Mouse (Mus musculus): ENCODE results near the gene Cxxc4. TPM values are rescaled to one million over a fixed set of nuclear protein-coding genes. Genes with fewer than 3 reads are reported as not detected.

The Cxxc4 gene
- polyA plus RNA-seq, 1 experiment from 2014 or later, result 8.0 TPM

DNA sequence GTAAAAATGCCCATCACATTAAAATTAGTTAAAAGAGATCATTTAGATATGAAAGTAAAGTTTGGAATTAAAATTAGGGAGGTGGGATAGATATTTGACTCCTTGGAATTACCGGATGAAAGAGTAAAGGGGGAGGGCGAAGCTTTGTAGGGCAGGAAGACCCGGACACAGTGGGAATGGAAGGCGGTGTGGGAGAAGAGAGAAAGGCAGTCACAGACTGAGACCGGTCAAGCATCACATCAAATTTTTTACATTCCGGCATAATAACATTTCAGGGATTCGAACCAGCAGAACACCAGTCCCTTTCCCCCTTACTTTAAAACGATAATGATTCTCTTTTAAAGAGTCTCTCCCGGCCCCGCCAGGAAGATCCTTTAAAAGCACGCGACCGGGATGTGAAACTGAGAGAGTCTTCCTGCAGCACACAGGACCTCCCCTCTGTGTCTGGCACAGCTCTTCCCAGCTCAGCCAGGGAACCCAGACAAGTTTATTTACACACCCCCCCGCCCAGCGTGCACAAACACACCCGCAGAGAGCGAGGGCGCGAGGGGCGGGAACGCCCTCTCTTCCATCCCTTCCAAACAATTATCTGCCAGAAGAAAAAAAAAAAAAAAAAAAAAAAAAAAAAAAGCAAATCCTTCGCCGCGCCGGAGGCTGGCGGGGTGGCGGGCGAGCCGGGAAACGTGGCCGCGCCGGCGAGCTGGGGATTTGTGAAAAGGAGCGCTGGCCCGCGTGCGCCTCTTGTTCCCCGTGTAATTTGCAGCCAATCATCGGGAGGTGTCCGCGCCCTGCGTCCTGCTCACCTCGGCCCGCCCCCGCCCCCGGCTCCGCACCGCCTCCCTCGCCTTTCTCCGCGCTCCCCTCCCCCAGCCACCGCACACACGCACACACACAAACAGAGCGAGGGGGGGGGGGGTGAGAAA is 532 bp upstream of the Cxxc4 start:
- peak; percentile 87 for ATAC-seq (ENCODE audit: low FRiP score, low read depth)
- Histone ChIP-seq H3K27me3 (no peaks in the 10 kb centered on the region), H3K9ac (peak overlapping the region; percentile 67), H3K9me3 (no peaks in the 10 kb centered on the region), H3K36me3 (no peaks in the 10 kb centered on the region), H3K4me2 (replicated peaks) (peak overlapping the region; percentile 69), H3K4me3 (peak overlapping the region; percentile 56), H3K27ac (peak overlapping the region; percentile 76), H3K4me1 (peaks cover 15% of the 10 kb centered on the region)
- WGBS, result 0% methylated on average over 45 of the region's 55 CpGs

GRCm38 (mm10) chr3:134237113-134237805 is 975 bp downstream of the Cxxc4 start:
- Histone ChIP-seq H3K4me3 (peak overlapping the region; percentile 56), H3K9me3 (no peaks in the 10 kb centered on the region), H3K27me3 (no peaks in the 10 kb centered on the region), H3K4me2 (replicated peaks) (peak overlapping the region; percentile 69), H3K9ac (peak overlapping the region; percentile 45), H3K27ac (peak overlapping the region; percentile 76; the same call in 1 of the 2 replicates), H3K36me3 (no peaks in the 10 kb centered on the region), H3K4me1 (peaks cover 15% of the 10 kb centered on the region)
- ATAC-seq (ENCODE audit: low FRiP score, low read depth), result no peak
- WGBS, result 52% methylated on average over 3 of the region's 3 CpGs

DNA sequence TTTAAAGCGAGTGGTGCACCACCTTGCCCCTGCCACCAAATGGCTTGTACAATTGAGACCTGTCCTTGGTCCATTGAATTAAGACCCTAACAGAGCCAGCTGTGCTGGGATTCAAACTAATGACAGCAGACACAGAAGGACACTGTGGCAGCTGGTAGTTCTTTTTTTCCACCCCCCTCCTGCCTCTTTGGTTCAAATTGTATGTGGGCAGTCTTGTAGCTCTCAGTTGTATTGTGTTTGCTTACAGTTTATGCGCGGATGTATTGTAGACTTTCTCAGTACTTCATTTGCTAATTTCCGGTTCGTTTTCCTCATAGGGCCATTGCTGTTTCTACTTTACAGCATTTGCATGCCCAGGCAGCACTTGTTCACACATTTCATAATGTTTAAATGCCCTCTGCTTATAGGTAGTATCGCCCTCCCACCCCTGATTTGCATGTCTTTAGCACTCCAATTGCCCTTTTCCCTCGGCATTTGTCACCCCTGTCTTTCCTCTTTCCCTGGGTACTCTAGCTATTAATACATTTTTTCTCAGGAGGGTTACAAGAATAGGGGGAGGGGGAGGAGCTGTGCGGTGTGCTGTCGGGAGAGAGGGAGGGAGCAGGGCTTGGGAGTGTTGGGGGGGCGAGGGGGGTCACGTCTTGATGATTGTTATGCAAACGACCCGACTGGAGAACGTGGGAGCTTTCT is 2.5 kb downstream of the Cxxc4 start:
- ATAC-seq (ENCODE audit: low FRiP score, low read depth), result no peak
- WGBS, result 2% methylated on average over 14 of the region's 14 CpGs
- H3K4me1 ChIP-seq, result peaks cover 15% of the 10 kb centered on the region
- H3K27ac ChIP-seq, result peak overlapping the region; percentile 91; the same call in 1 of the 2 replicates
- peak overlapping the region; percentile 72 for H3K4me3 ChIP-seq
- no peaks in the 10 kb centered on the region for H3K27me3 ChIP-seq
- peak overlapping the region; percentile 81 for H3K4me2 ChIP-seq (replicated peaks)
- no peaks in the 10 kb centered on the region for H3K9me3 ChIP-seq
- H3K9ac ChIP-seq, result peak overlapping the region; percentile 84
- no peaks in the 10 kb centered on the region for H3K36me3 ChIP-seq

DNA sequence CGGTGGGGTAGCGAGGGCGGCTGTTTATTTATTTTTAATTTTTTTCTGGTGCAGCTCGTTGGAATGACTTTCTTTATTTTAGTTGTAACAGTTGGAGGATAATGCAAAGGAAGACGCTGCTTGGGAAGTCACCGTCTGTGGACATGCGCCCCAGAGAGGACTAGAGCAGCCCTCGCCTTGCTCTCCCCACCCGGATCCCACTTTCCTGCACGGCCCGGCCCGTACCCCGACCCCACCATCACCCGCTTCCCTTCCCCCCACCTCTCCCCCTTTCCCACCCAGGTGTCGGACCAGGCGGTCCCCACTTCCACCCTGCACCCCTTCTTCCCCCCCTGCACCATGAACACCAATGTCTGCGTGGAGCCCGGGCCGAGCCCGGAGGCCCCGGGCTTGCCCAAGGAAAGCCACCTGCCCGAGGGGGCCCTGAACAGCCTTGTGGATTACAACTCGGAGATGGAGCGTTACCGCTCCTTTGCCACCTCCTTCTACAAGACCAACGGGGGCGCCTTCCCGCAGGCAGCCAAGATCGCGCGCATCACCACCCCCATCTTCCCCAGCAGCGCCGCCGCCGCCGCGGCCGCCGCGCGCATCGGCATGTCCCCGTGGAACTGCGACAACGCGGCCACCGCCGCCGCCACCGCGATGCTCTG is 3.2 kb downstream of the Cxxc4 start:
- no peaks in the 10 kb centered on the region for H3K27me3 ChIP-seq
- peak overlapping the region; percentile 91 for H3K27ac ChIP-seq
- peak overlapping the region; percentile 84 for H3K9ac ChIP-seq
- peaks cover 15% of the 10 kb centered on the region for H3K4me1 ChIP-seq
- H3K4me2 ChIP-seq (replicated peaks), result peak overlapping the region; percentile 81
- peak; percentile 9; the same call in 1 of the 2 replicates for ATAC-seq (ENCODE audit: low FRiP score, low read depth)
- under 1% methylated on average over 46 of the region's 51 CpGs for WGBS
- no peaks in the 10 kb centered on the region for H3K36me3 ChIP-seq
- H3K9me3 ChIP-seq, result no peaks in the 10 kb centered on the region
- peak overlapping the region; percentile 72 for H3K4me3 ChIP-seq

GRCm38 (mm10) chr3:134239971-134240717 is 3.9 kb downstream of the Cxxc4 start:
- peak; percentile 42 for ATAC-seq (ENCODE audit: low FRiP score, low read depth)
- peaks cover 12% of the 10 kb centered on the region for H3K4me1 ChIP-seq
- no peaks in the 10 kb centered on the region for H3K27me3 ChIP-seq
- peak overlapping the region; percentile 72 for H3K4me3 ChIP-seq
- H3K36me3 ChIP-seq, result no peaks in the 10 kb centered on the region
- H3K9ac ChIP-seq, result peak overlapping the region; percentile 84
- peak overlapping the region; percentile 81 for H3K4me2 ChIP-seq (replicated peaks)
- peak overlapping the region; percentile 91 for H3K27ac ChIP-seq
- H3K9me3 ChIP-seq, result no peaks in the 10 kb centered on the region
- 0% methylated on average over 31 of the region's 61 CpGs for WGBS

- Histone ChIP-seq H3K4me1 (peaks cover 12% of the 10 kb centered on the region), H3K27ac (peak overlapping the region; percentile 91; the same call in 1 of the 2 replicates), H3K9ac (peak overlapping the region; percentile 84), H3K36me3 (no peaks in the 10 kb centered on the region), H3K9me3 (no peaks in the 10 kb centered on the region), H3K27me3 (no peaks in the 10 kb centered on the region), H3K4me2 (replicated peaks) (peak overlapping the region; percentile 81), H3K4me3 (peak overlapping the region; percentile 72)
- no peak for ATAC-seq (ENCODE audit: low FRiP score, low read depth)
- WGBS, result 9% methylated on average over 6 of the region's 6 CpGs
Observed at GRCm38 (mm10) chr3:134240718-134241025, 4.4 kb downstream of the Cxxc4 start.

DNA sequence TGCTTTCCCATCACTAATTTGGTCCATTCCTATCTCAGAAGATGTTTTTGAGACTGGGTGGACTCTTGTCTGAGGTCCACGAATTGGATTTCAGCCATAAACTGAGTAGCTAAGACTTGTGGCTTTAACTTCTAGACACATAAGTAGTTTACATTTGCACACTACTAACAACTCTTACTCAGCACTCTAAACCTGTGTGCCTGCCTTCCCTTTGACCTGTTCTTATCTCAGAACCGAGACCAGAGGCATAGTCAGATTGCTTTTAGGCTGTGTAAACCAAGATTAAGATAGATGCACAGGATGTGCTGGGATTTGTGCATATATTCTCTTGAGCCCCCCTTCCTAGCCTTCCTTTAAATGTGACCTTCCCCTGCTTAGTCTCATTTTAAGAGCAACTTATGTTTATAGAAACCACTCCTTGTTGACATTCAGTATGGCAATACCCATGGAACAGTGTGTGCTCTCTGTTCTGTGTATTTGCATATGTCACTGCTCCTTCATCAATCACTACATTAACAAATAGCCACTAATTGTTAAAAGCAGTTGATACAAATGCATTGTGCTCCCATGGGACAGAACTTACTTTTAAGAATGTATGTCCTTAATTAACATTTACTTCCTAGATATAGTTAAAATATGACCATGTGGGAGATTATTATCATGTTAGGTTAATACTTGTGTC is 7.0 kb downstream of the Cxxc4 start:
- Histone ChIP-seq H3K4me1 (peaks cover 8% of the 10 kb centered on the region), H3K4me2 (replicated peaks) (no peak overlapping the region), H3K4me3 (no peak overlapping the region), H3K9ac (no peak overlapping the region), H3K27me3 (no peaks in the 10 kb centered on the region), H3K9me3 (no peaks in the 10 kb centered on the region), H3K36me3 (no peaks in the 10 kb centered on the region), H3K27ac (no peak overlapping the region)
- no peak for ATAC-seq (ENCODE audit: low FRiP score, low read depth)
- 50% methylated on average over 2 of the region's 2 CpGs for WGBS

GRCm38 (mm10) chr3:134243850-134244247 is 7.6 kb downstream of the Cxxc4 start:
- no peak for ATAC-seq (ENCODE audit: low FRiP score, low read depth)
- Histone ChIP-seq H3K4me3 (no peak overlapping the region), H3K9ac (no peak overlapping the region), H3K27me3 (no peaks in the 10 kb centered on the region), H3K36me3 (no peaks in the 10 kb centered on the region), H3K4me2 (replicated peaks) (no peak overlapping the region), H3K4me1 (peaks cover 3% of the 10 kb centered on the region), H3K9me3 (no peaks in the 10 kb centered on the region), H3K27ac (no peak overlapping the region)
- 39% methylated on average over 3 of the region's 3 CpGs for WGBS

GRCm38 (mm10) chr3:134254221-134254620 is 17.9 kb downstream of the Cxxc4 start:
- Histone ChIP-seq H3K4me1 (no peaks in the 10 kb centered on the region), H3K9me3 (no peaks in the 10 kb centered on the region), H3K36me3 (no peaks in the 10 kb centered on the region), H3K4me2 (replicated peaks) (no peak overlapping the region), H3K27me3 (no peaks in the 10 kb centered on the region), H3K9ac (no peak overlapping the region), H3K27ac (no peak overlapping the region), H3K4me3 (no peak overlapping the region)
- ATAC-seq (ENCODE audit: low FRiP score, low read depth), result no peak
- 83% methylated on average over 2 of the region's 2 CpGs for WGBS

GRCm38 (mm10) chr3:134258715-134259114 is 22.4 kb downstream of the Cxxc4 start:
- no peak overlapping the region for H3K4me2 ChIP-seq (replicated peaks)
- no peaks in the 10 kb centered on the region for H3K27me3 ChIP-seq
- whole genome bisulfite sequencing, result 86% methylated on average over 5 of the region's 5 CpGs
- no peaks in the 10 kb centered on the region for H3K36me3 ChIP-seq
- no peak for ATAC-seq (ENCODE audit: low FRiP score, low read depth)
- no peak overlapping the region for H3K4me3 ChIP-seq
- no peak overlapping the region for H3K27ac ChIP-seq
- H3K9ac ChIP-seq, result no peak overlapping the region
- H3K9me3 ChIP-seq, result no peaks in the 10 kb centered on the region
- no peaks in the 10 kb centered on the region for H3K4me1 ChIP-seq

- Histone ChIP-seq H3K27ac (no peak overlapping the region), H3K4me1 (no peaks in the 10 kb centered on the region), H3K9ac (no peak overlapping the region), H3K4me3 (no peak overlapping the region), H3K4me2 (replicated peaks) (no peak overlapping the region), H3K36me3 (no peaks in the 10 kb centered on the region), H3K27me3 (no peaks in the 10 kb centered on the region), H3K9me3 (no peaks in the 10 kb centered on the region)
- 64% methylated on average over 3 of the region's 3 CpGs for WGBS
- ATAC-seq (ENCODE audit: low FRiP score, low read depth), result no peak
Observed at GRCm38 (mm10) chr3:134259300-134259699, 23.0 kb downstream of the Cxxc4 start.
